Mouse (Mus musculus) fibroblast of lung, adult 2 months (primary cell): ENCODE results near the gene Phf11d.
"Not testable (repeated sequence)": the region's sequence is repeated elsewhere in the genome, so short reads cannot be mapped to it uniquely, and the experiment has no call there.

ENCODE experiments used
- DNase-seq: peaks from one replicate; pipeline ENCODE4 v3.0.0-alpha.2; 2011; ENCODE audit warnings: low read depth

The Phf11d gene

DNA sequence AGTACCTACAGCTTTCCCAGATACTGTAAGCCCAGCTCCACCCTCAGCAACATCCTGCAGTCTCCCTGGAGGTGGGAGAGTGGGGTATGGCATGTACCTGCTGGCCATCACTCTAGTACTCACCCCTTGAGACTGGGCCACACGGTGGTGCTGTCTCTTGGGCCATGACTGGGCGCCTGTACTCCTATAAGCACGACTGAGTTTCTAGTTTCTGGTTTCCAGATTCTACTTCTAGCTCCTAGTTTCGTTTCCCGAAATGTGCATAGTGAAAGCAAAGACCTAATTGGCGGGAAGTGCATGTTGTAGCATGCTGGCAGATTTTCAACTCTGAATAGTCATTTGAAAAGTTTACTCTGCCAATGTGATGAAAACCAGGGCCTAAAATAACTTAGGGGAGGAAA lies at the start of gene Phf11d:
Gene Phf11d (minus strand): TSS at position 227 of the 401 bp plus-strand sequence.
- DNase-seq: peak; percentile 40

DNA sequence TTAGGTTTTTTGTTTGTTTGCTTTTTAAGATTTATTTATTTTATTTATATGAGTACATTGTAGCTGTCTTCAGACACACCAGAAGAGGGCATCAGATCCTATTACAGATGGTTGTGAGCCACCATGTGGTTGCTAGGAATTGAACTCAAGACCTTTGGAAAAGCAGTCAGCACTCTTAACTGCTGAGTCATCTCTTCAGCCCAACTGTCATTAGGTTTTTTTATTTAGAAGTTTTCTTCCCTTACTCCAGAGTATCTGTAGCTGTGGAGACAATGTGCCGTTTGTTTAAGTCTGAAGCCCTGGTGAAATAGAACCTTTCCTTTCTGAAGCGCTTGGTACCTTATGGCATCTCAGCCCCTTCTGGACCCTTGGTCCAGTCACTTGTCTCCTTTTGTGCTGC lies 49.7 kb upstream of the Phf11d start:
- DNase-seq: not testable (repeated sequence)

DNA sequence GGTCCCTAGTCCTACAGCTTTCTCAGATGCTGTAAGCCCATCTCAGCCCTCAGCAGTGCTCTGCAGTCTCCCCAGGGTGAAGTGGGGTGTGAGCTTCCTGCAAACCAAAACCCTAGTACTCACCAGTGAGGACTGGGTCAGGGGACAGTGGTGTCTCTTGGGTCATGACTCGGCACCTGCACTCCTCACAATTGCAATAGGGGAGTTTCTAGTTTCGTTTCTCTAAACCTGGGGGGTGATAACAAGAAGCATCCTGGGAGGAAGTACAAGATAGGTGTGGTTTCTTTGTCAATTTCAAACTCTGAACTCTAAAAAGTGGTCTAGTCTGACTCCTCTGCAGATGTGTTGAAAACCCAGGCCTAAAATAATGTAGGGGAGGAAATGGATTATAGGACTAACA lies 31.7 kb upstream of the Phf11d start:
- no peak for DNase-seq

DNA sequence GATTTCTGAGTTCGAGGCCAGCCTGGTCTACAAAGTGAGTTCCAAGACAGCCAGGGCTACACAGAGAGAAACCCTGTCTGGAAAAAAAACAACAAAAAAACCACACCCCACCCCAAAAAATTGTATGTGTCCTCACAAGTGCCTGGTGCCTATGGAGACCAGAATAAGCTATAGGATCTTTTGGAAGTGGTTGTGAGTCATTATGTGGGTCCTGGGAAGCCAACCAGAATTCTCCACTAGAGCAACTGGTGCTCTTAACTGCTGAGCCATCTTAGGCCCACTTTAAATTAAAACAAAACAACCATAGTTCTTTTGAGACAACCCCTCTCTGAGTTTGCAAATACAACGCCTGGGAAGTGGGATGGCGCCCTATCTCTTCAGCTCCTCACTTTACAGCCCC lies 30.0 kb upstream of the Phf11d start, which contains the start of gene Phf11c:
Gene Phf11c (minus strand): TSS at position 101 of the 400 bp plus-strand sequence.
- DNase-seq: no peak

DNA sequence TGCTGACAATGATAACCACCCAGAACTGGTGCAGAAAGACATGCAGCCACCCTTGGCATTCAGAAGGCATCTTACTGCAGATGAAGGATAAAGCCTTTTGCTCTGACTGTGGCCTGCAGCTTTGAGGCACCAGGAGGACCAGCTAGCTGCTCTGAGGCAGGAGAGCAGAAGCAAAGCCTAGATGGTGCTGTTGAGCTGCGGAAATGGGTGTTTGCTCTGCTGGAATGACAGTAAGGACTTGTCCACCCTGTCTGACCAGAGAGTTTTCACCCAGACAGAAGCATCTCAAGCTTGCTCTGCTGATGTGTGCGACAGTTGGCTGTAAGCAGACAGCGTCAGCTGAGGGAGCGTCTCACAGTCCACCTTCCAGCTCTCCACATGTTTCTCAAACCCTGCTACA lies 24.9 kb upstream of the Phf11d start:
- DNase-seq: not testable (repeated sequence)

DNA sequence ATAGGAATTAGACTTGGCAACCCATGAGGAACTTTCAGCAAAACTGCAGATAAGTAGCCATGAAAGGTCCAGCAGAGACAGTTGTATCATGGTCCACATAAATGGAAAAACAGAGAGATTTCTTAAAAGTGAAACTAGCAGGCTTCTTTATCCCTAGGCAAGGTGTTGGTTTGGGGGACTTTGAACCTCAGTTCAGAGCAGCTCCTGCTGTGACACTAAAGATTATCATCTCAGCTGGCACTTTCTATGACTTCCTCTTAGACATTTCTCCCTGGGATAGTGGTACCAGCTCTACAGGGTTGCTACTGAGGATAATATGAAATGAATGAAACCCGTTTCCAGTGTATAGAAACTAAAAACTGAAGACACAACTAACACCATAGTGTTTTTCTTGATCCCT lies 24.3 kb upstream of the Phf11d start:
- DNase-seq: no peak

DNA sequence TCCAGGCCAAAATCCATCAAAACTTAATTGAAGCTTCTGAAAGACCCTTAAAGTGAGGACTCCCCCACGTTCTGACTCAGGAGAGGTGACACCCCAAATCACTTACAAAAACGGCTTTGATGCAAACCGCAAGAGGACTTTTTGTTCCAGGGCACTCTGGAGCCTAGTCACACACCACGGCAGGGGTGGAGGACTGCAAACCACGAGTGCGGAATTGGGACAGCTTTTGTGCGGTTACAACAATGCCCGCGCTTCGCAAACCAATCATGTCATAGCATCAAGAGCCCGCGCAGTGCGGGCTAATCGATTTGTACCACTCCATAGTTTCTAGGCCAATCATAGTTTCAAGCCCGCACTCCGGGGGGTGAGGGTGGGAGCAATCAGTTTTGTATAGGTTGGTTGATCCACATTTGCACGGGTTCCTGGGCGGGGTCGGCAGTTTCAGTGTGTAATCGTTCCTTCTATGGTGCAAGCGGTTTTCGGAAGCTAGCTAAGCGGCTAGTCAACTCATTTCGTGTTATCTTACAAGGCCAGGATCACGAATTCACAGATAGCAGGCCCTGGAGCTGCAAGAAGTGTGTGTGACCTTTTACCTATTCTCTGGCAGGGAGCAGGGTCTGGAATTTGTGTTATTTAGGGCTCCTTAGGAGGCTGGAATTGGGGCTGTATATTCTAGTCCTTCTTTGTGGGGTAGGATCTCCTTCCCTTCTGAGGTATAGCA lies 5.2 kb upstream of the Phf11d start:
- no peak for DNase-seq

DNA sequence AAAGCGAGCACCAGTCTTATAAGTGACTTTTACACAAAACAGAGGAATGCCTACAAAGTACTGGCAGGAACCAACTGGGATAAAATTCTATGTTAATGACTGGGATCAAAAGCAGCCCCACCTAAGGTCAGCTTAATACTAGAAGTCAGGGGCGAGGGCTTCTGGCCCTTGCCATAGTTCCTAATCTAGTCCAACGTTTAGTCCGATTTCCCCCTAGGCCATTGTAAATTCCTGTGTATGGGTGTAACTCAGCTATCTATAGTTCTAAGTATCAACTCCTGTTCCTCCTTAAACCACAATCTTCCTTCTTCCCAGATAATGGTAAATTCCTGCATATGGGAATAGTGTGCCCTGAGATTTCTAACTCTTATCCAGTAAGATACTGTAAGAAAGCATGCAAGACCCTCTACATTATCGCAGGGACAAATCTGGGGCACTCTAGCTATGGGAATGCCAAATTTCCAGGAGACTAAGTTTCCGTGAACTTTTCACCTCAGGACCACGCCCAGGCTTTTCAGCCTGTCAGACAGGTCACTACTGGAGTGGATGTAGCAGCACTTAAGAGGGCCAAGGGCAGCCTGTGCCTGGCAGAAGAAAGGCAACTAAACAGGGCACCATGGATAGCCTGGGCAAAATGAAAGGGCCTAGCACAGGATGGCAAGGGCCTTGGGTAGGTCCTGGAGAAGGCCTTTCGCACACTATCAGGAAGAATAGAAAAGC lies 1.3 kb upstream of the Phf11d start:
- DNase-seq: no peak

DNA sequence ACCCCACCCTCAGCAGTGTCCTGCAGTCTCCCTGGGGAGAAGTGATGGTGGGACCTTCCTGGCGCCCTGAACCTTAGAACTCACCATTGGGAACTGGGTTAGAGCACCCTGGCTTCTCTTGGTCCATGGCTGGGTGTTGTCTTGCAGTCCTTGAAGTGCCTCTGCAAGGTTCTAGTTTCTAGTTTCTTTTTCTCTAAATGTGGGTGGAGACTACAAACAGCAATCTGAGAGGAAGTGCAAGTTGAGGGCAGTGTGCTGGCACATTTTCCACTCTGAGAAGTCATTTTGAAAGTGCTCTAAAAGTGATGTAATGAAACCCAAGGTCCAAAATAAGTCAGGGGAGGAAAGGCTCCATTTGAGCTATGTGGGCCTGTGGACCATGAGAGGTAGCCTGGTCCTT lies 24.1 kb downstream of the Phf11d start, which contains the start of gene Phf11b:
Gene Phf11b (minus strand): TSS at position 163 of the 400 bp plus-strand sequence.
- not testable (repeated sequence) for DNase-seq

DNA sequence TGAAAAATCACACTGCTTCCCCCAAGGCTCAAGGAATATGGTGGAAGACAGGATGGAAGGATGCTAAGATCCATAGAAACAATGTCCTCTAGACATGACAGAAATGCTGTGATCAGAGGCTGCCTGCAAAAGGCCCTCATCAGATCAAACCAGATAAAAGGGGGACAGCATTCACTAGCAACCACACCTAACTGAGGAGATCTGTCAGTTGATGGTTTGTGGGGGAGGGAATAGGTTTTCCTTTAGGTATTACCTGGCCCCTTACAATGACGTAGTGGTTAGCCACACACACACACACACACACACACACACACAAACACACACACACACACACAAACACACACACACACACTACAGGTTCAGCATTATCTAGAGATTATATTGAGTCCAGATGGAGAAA lies 25.7 kb downstream of the Phf11d start:
- DNase-seq: no peak

DNA sequence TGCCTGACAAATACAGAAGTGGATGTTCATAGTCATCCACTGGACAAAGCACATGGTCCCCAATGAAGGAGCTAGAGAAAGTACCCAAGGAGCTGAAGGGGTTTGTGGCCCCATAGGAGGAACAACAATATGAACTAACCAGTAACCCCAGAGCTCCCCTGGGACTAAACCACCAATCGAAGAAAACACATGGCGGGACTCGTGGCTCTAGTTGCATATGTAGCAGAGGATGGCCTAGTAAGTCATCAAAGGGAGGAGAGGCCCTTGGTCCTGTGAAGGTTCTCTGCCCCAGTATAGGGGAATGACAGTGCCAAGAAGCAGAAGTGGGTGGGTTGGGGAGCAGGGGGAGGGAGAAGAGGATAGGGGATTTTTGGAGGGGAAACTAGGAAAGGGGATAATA lies 29.2 kb downstream of the Phf11d start:
- not testable (repeated sequence) for DNase-seq

DNA sequence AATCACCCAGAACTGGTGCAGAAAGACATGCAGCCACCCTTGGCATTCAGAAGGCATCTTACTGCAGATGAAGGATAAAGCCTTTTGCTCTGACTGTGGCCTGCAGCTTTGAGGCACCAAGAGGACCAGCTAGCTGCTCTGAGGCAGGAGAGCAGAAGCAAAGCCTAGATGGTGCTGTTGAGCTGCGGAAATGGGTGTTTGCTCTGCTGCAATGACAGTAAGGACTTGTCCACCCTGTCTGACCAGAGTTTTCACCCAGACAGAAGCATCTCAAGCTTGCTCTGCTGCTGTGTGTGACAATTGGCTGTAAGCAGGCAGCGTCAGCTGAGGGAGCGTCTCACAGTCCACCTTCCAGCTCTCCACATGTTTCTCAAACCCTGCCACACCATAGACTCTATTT lies 34.8 kb downstream of the Phf11d start:
- DNase-seq: peak; percentile 0

DNA sequence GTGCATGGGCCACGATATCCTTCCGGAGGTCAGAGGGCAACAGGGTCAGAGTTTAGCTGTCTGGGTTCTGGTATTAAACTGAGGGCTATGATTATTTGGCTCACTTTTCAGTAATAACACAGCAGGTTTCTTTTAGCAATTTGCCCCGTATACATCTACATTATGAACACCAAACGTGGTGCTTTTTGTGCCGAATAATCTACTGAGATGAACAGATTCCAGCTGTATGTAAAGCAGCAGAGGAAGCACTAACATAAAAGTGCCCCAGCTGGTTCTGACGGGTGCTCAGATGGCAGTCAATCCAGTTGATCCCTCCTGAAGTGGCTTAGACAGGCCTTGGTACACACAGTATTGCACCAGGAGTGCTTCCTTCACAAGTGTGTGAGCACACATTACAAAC lies 45.3 kb downstream of the Phf11d start:
- not testable (repeated sequence) for DNase-seq

DNA sequence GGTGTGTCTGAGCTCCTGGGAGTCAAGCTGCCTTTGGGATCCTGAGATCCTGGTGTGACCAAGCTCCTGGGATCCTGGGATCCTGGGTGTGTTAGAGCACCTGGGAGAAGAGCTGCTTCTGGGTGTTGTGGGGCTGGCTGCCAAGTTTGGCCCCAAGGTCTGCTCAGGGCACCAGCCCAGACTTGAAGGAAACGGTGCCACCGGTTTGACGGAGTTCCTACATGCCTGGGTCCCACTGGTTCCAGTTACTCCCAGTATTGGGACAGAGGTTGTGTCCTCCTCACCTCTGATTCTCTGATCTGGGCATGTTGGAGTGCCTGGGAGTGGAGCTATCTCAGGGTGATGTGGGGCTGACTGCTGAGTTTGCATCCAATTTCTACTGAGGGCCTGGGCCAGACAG lies 46.2 kb downstream of the Phf11d start:
- DNase-seq: not testable (repeated sequence)
